Mouse (Mus musculus): ENCODE data around the gene Lrrn2.

DNA sequence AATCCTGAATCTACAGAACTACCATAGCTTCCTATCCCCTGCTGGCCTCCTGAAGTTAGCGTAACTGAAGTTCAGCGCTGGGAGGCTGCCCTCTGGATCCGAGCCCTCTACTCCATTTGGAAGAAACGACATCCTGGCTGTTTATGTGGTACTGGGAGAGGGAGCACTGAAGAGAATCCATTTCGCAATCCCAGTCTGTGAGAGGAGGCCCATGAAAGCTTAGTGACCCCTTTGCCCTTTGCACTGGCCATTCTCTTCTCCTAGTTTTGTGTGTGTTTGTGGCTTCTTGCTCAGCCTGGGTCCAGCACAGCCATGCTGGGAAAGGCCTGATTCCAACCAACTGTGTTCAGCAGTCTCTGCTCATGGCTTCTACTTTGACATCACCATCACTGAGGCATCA is 76.7 kb downstream of the Lrrn2 start:
- TF ChIP-seq POLR2A (IDR thresholded peaks at IDR 0.05; ENCODE audit: control insufficient read depth, extremely low read depth, insufficient read depth, low read length, poor library complexity), result no peak
- no peak for TF ChIP-seq CTCF (IDR thresholded peaks at IDR 0.05; ENCODE audit: borderline replicate concordance, control insufficient read depth, extremely low read depth, insufficient read depth, low read length, poor library complexity)
